ENCODE assay signal across 31 mouse cellular contexts in genomic region chr1:68956766-68957533, GRCm38 (mm10).
A peak's percentile ranks its signal among the peaks of the same experiment; 100 is the strongest.
DNase-seq lines count a peak whose midpoint lies in the region; ATAC-seq and TF ChIP-seq lines count a peak whose summit lies in the region.
"Had no signal": no experiment of that assay in that cellular context is flagged by ENCODE, and none has a peak within 500 bp of the region (broad histone marks: within the 10 kb centered on the region; RNA-seq: fewer than 3 reads in every experiment).

No protein-coding gene starts in this region.

- no peaks in the 10 kb centered on the region for H3K27me3 ChIP-seq in heart, embryonic 13.5 days (replicated peaks)
- H3K27me3 ChIP-seq in heart, adult 2 months (ENCODE audit: control insufficient read depth, insufficient read depth, low read length): no peaks in the 10 kb centered on the region
- H3K27me3 ChIP-seq in intestine, embryonic 14.5 days (replicated peaks; ENCODE audit: control insufficient read depth, insufficient read depth, low read length): no peaks in the 10 kb centered on the region
- no peaks in the 10 kb centered on the region for H3K27me3 ChIP-seq in intestine, postnatal 0 days (replicated peaks; ENCODE audit: control insufficient read depth, insufficient read depth, low read length)
- H3K27me3 ChIP-seq: embryonic facial prominence, embryonic 15.5 days; forebrain, embryonic 12.5 days; hindbrain, embryonic 15.5 days; liver, embryonic 12.5 days had no signal

- no peaks in the 10 kb centered on the region for H3K79me2 ChIP-seq in heart, adult 2 months (replicated peaks; ENCODE audit: control insufficient read depth, insufficient read depth, low read length)

- peak overlapping the region; percentile 83 for H3K27ac ChIP-seq in heart, embryonic 13.5 days (replicated peaks)
- no peak overlapping the region for H3K27ac ChIP-seq in heart, adult 2 months
- H3K27ac ChIP-seq in intestine, embryonic 14.5 days (ENCODE audit: low read depth): no peak overlapping the region
- H3K27ac ChIP-seq in intestine, postnatal 0 days (ENCODE audit: low read depth, low read length): no peak overlapping the region
- H3K27ac ChIP-seq: embryonic facial prominence, embryonic 15.5 days; forebrain, embryonic 12.5 days; hindbrain, embryonic 10.5 days; hindbrain, embryonic 15.5 days; left cerebral cortex, adult 2 months; liver, embryonic 12.5 days; macrophage had no signal

- no peaks in the 10 kb centered on the region for H3K36me3 ChIP-seq in heart, embryonic 13.5 days
- no peaks in the 10 kb centered on the region for H3K36me3 ChIP-seq in heart, adult 2 months (ENCODE audit: control insufficient read depth, insufficient read depth, low read length)
- H3K36me3 ChIP-seq in intestine, embryonic 14.5 days (ENCODE audit: control insufficient read depth, insufficient read depth, low read length): no peaks in the 10 kb centered on the region
- H3K36me3 ChIP-seq in intestine, postnatal 0 days (ENCODE audit: control insufficient read depth, insufficient read depth): no peaks in the 10 kb centered on the region
- H3K36me3 ChIP-seq: embryonic facial prominence, embryonic 15.5 days; forebrain, embryonic 12.5 days; hindbrain, embryonic 10.5 days; hindbrain, embryonic 15.5 days; liver, embryonic 12.5 days had no signal

- 19% methylated on average over 4 of the region's 4 CpGs for WGBS in heart, embryonic 13.5 days
- WGBS in heart, adult 2 months: 32% methylated on average over 4 of the region's 4 CpGs
- 32% methylated on average over 4 of the region's 4 CpGs for WGBS in intestine, embryonic 14.5 days
- WGBS in intestine, postnatal 0 days: 23% methylated on average over 4 of the region's 4 CpGs

- H3K9me3 ChIP-seq in heart, embryonic 13.5 days: no peaks in the 10 kb centered on the region
- H3K9me3 ChIP-seq in intestine, embryonic 14.5 days (ENCODE audit: control insufficient read depth, low read length): no peaks in the 10 kb centered on the region
- H3K9me3 ChIP-seq in intestine, postnatal 0 days (ENCODE audit: control insufficient read depth): no peaks in the 10 kb centered on the region
- H3K9me3 ChIP-seq: embryonic facial prominence, embryonic 15.5 days; forebrain, embryonic 12.5 days; hindbrain, embryonic 10.5 days; hindbrain, embryonic 15.5 days; liver, embryonic 12.5 days had no signal

- ATAC-seq in heart, embryonic 13.5 days (ENCODE audit: extremely low read depth, insufficient number of reproducible peaks, low FRiP score, low TSS enrichment): no peak
- peak; percentile 76 for ATAC-seq in intestine, embryonic 14.5 days (replicated peaks; ENCODE audit: low FRiP score, low TSS enrichment, low read depth)
- no peak for ATAC-seq in intestine, postnatal 0 days
- ATAC-seq: forebrain, postnatal 0 days; inflammation-experienced regulatory T-cells, adult 6 months; liver, embryonic 12.5 days; liver, postnatal 0 days; lung, postnatal 0 days had no signal

- no peak overlapping the region for H3K4me3 ChIP-seq in heart, embryonic 13.5 days
- no peak overlapping the region for H3K4me3 ChIP-seq in heart, adult 2 months
- no peak overlapping the region for H3K4me3 ChIP-seq in intestine, embryonic 14.5 days (ENCODE audit: low read depth, low read length)
- H3K4me3 ChIP-seq in intestine, postnatal 0 days (ENCODE audit: low read depth, low read length): no peak overlapping the region
- H3K4me3 ChIP-seq: embryonic facial prominence, embryonic 15.5 days; forebrain, embryonic 12.5 days; hindbrain, embryonic 10.5 days; hindbrain, embryonic 15.5 days; left cerebral cortex, adult 2 months; liver, embryonic 12.5 days had no signal

- intact Hi-C loops in heart, adult 2 months (cut with DNase I): no loop called here

- no peak for TF ChIP-seq POLR2A in heart, adult 2 months (IDR thresholded peaks at IDR 0.05; ENCODE audit: insufficient read depth, low read depth, low read length)

- H3K4me1 ChIP-seq in heart, embryonic 13.5 days: peaks cover 31% of the 10 kb centered on the region
- no peaks in the 10 kb centered on the region; the same call in 1 of the 2 replicates for H3K4me1 ChIP-seq in heart, adult 2 months (ENCODE audit: control insufficient read depth, insufficient read depth, low read length)
- H3K4me1 ChIP-seq in intestine, embryonic 14.5 days (replicated peaks; ENCODE audit: control insufficient read depth, insufficient read depth, low read length): no peaks in the 10 kb centered on the region
- no peaks in the 10 kb centered on the region for H3K4me1 ChIP-seq in intestine, postnatal 0 days (replicated peaks; ENCODE audit: control insufficient read depth, insufficient read depth, low read length)
- H3K4me1 ChIP-seq: embryonic facial prominence, embryonic 15.5 days; liver, embryonic 12.5 days had no signal

- TF ChIP-seq CTCF in heart, adult 2 months (IDR thresholded peaks at IDR 0.05): no peak
- TF ChIP-seq CTCF in intestine, postnatal 0 days (IDR thresholded peaks at IDR 0.05; ENCODE audit: low read depth): no peak

- H3K4me2 ChIP-seq in heart, embryonic 13.5 days: peak overlapping the region; percentile 51
- no peak overlapping the region for H3K4me2 ChIP-seq in intestine, embryonic 14.5 days (ENCODE audit: low read length)
- H3K4me2 ChIP-seq in intestine, postnatal 0 days (replicated peaks; ENCODE audit: low read depth): no peak overlapping the region
- H3K4me2 ChIP-seq: embryonic facial prominence, embryonic 15.5 days; forebrain, embryonic 12.5 days; hindbrain, embryonic 15.5 days; liver, embryonic 12.5 days had no signal

- no peak for DNase-seq in heart, adult 2 months
- DNase-seq in intestine, embryonic 14.5 days (ENCODE audit: low spot score): no peak
- DNase-seq in embryo, embryonic 11 days: peak; percentile 11
- DNase-seq in mesoderm, embryonic 11.5 days (ENCODE audit: low read depth, low spot score): peak; percentile 18
- DNase-seq in urinary bladder, postnatal 36 days (ENCODE audit: low spot score in 2 of 2): no peak
- no peak for DNase-seq in ovary, postnatal 10 days (ENCODE audit: low spot score)
- DNase-seq: adrenal gland, postnatal 36 days; B cell, adult 2 months; cerebellum, adult 2 months; cerebellum, postnatal 14 days; forebrain, postnatal 0 days; gastrocnemius, postnatal 10 days; kidney, adult 9 months; kidney, postnatal 10 days; left cerebral cortex, postnatal 4 days; liver, postnatal 0 days; midbrain, embryonic 14.5 days; retina, postnatal 1 day; right cerebral cortex, postnatal 14 days; thymus, postnatal 4 days had no signal

- TF ChIP-seq EP300 in heart, adult 2 months (IDR thresholded peaks at IDR 0.05; ENCODE audit: insufficient read depth, low read depth, low read length): no peak

- H3K9ac ChIP-seq in heart, embryonic 13.5 days: peak overlapping the region; percentile 37; the same call in 1 of the 2 replicates
- H3K9ac ChIP-seq in heart, adult 2 months (ENCODE audit: low read depth, low read length): no peak overlapping the region
- no peak overlapping the region for H3K9ac ChIP-seq in intestine, embryonic 14.5 days (ENCODE audit: low read length)
- H3K9ac ChIP-seq in intestine, postnatal 0 days (ENCODE audit: low read depth, low read length): no peak overlapping the region
- H3K9ac ChIP-seq: embryonic facial prominence, embryonic 15.5 days; forebrain, embryonic 12.5 days; forebrain, postnatal 0 days; hindbrain, embryonic 15.5 days; liver, embryonic 12.5 days; liver, postnatal 0 days had no signal

Comparison
In these comparisons a context has a peak if more than half of its experiments do, and no peak if none do; other contexts are left out.
1. DNase-seq: peak in embryo, embryonic 11 days (single experiment) and mesoderm, embryonic 11.5 days (single experiment); none in heart, adult 2 months (0 of 2), intestine, embryonic 14.5 days (single experiment), urinary bladder, postnatal 36 days (0 of 2) and ovary, postnatal 10 days (single experiment).